Mouse (Mus musculus): ENCODE measurements around the gene Bdnf. TPM values are rescaled to one million over a fixed set of nuclear protein-coding genes. Genes with fewer than 3 reads are reported as not detected.

The Bdnf gene
- polyA plus RNA-seq, 1 experiment from 2014 or later: 2.1 TPM

Other genes starting within 250 kb of the Bdnf start
- gene Lin7c, start 216.2 kb downstream of the Bdnf start, polyA plus RNA-seq (2014; fragmentation: Nextera tagmentation; extraction: Ambion mirVana): 40.7 and 54.2 TPM in 2 replicates
- 12.9 and 14.0 TPM in 2 replicates for gene Lgr4, start 242.9 kb downstream of the Bdnf start, polyA plus RNA-seq (2014; fragmentation: Nextera tagmentation; extraction: Ambion mirVana)